Mouse (Mus musculus): Measurements from ENCODE around the gene 1700086D15Rik.

GRCm38 (mm10) chr11:65107151-65107550 is 52.5 kb downstream of the 1700086D15Rik start:
- TF ChIP-seq HCFC1 (IDR thresholded peaks at IDR 0.05; ENCODE audit: borderline replicate concordance, insufficient read depth, low read length) (no peak), ZNF384 (IDR thresholded peaks at IDR 0.05; ENCODE audit: low read depth, low read length) (no peak), MAFK (IDR thresholded peaks at IDR 0.05; ENCODE audit: insufficient read depth, low read depth, low read length) (no peak), CHD2 (IDR thresholded peaks at IDR 0.05; ENCODE audit: low read depth, low read length) (no peak)
